Comparison of ENCODE assay signal across 31 mouse cellular contexts in the genomic region with DNA sequence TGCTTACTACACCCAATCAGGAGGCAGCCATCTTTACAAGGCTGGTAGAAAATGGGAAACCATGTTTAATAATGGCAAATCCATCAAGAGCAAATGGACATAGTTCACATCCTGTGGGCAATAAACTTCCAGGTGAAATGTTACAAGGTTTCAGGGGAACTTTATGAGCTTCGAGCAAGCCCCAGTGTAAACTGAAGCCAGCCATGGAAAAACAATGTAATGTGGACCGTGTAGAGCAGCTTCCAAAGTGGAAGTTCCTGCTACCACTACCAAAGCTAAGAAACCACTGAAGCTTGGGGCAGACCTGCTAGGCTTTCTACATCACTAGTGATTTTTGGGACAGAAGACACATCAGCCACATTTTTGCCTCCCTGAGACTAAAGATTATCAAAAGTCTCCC.
"Had no signal": no experiment of that assay in that cellular context is flagged by ENCODE, and none has a peak within 500 bp of the region (broad histone marks: within the 10 kb centered on the region; RNA-seq: fewer than 3 reads in every experiment).

No protein-coding gene starts in this region.

- H3K9ac ChIP-seq: limb, embryonic 12.5 days; limb, embryonic 15.5 days; liver, embryonic 12.5 days; liver, embryonic 13.5 days; liver, embryonic 14.5 days; liver, embryonic 15.5 days; liver, postnatal 0 days; lung, embryonic 14.5 days; lung, embryonic 15.5 days; midbrain, embryonic 12.5 days; midbrain, embryonic 13.5 days; midbrain, embryonic 15.5 days; neural tube, embryonic 12.5 days; neural tube, embryonic 13.5 days had no signal

- H3K27me3 ChIP-seq: limb, embryonic 12.5 days; limb, embryonic 15.5 days; liver, embryonic 12.5 days; liver, embryonic 13.5 days; liver, embryonic 15.5 days; lung, embryonic 15.5 days; megakaryocyte, embryonic 14.5 days; midbrain, embryonic 12.5 days; midbrain, embryonic 13.5 days; midbrain, embryonic 15.5 days; neural tube, embryonic 12.5 days; neural tube, embryonic 13.5 days had no signal

- H3K27ac ChIP-seq: limb, embryonic 15.5 days; liver, embryonic 12.5 days; liver, embryonic 13.5 days; liver, embryonic 14.5 days; liver, embryonic 15.5 days; lung, embryonic 15.5 days; macrophage; midbrain, embryonic 10.5 days; midbrain, embryonic 12.5 days; midbrain, embryonic 13.5 days; midbrain, embryonic 15.5 days; neural tube, embryonic 12.5 days; neural tube, embryonic 13.5 days had no signal

- H3K9me3 ChIP-seq: limb, embryonic 12.5 days; limb, embryonic 15.5 days; liver, embryonic 12.5 days; liver, embryonic 13.5 days; liver, embryonic 15.5 days; lung, embryonic 15.5 days; midbrain, embryonic 10.5 days; midbrain, embryonic 12.5 days; midbrain, embryonic 13.5 days; midbrain, embryonic 15.5 days; neural tube, embryonic 12.5 days; neural tube, embryonic 13.5 days had no signal

- DNase-seq: left cerebral cortex, postnatal 4 days; liver; liver, embryonic 13.5 days; liver, postnatal 0 days; lung, adult 18-20 months; lung, adult 2 months; lung, embryonic 14.5 days; lung, postnatal 10 days; lung, postnatal 14 days; lung, postnatal 36 days; lung, postnatal 4 days; midbrain, embryonic 14.5 days had no signal

- H3K4me2 ChIP-seq: limb, embryonic 12.5 days; limb, embryonic 15.5 days; liver, embryonic 11.5 days; liver, embryonic 12.5 days; liver, embryonic 13.5 days; liver, embryonic 15.5 days; lung, embryonic 14.5 days; lung, embryonic 15.5 days; midbrain, embryonic 11.5 days; midbrain, embryonic 12.5 days; midbrain, embryonic 13.5 days; midbrain, embryonic 15.5 days; neural tube, embryonic 12.5 days; neural tube, embryonic 13.5 days had no signal

- H3K36me3 ChIP-seq: limb, embryonic 12.5 days; limb, embryonic 15.5 days; liver, embryonic 12.5 days; liver, embryonic 13.5 days; liver, embryonic 15.5 days; lung, embryonic 15.5 days; midbrain, embryonic 10.5 days; midbrain, embryonic 12.5 days; midbrain, embryonic 13.5 days; midbrain, embryonic 15.5 days; neural tube, embryonic 12.5 days; neural tube, embryonic 13.5 days had no signal

- H3K4me3 ChIP-seq: limb, embryonic 12.5 days; limb, embryonic 15.5 days; liver, embryonic 12.5 days; liver, embryonic 13.5 days; liver, embryonic 15.5 days; lung, embryonic 15.5 days; megakaryocyte, embryonic 14.5 days; midbrain, embryonic 10.5 days; midbrain, embryonic 12.5 days; midbrain, embryonic 13.5 days; midbrain, embryonic 15.5 days; myocyte; neural tube, embryonic 12.5 days; neural tube, embryonic 13.5 days had no signal

- ATAC-seq: liver, embryonic 12.5 days; liver, postnatal 0 days; lung, postnatal 0 days; midbrain, embryonic 13.5 days; midbrain, embryonic 15.5 days; midbrain, embryonic 16.5 days had no signal

- H3K4me1 ChIP-seq: liver, embryonic 12.5 days; liver, embryonic 15.5 days; midbrain, embryonic 12.5 days; midbrain, embryonic 15.5 days had no signal
